Mouse (Mus musculus) midbrain, embryonic 13.5 days (tissue): ENCODE measurements around the gene Npl. TPM values are rescaled to one million over a fixed set of nuclear protein-coding genes. Genes with fewer than 3 reads are reported as not detected.

ENCODE experiments used
- ATAC-seq: fragments of 200-750 bp; cut with Nextera tagmentation; 2 replicates; pipeline ENCODE4 v1.8.0; 2017; ENCODE audit warnings: mild to moderate bottlenecking, moderate TSS enrichment, moderate library complexity
- H3K27ac ChIP-seq: fragments of 300-500 bp; sonication (generic); 2 replicates; pipeline ENCODE4 v1.5.1; 2015; ENCODE audit warnings: inconsistent platforms, mild to moderate bottlenecking, moderate library complexity
- H3K27me3 ChIP-seq: fragments of 300-500 bp; sonication (generic); 2 replicates; pipeline ENCODE4 v1.6.1; 2015; ENCODE audit warnings: mild to moderate bottlenecking, inconsistent platforms
- H3K36me3 ChIP-seq: fragments of 300-500 bp; sonication (generic); 2 replicates; pipeline ENCODE4 v1.6.1; 2015; ENCODE audit warnings: mild to moderate bottlenecking, inconsistent platforms
- H3K4me1 ChIP-seq: fragments of 300-500 bp; sonication (generic); replicated peaks from 2 replicates; pipeline ENCODE4 v1.6.1; 2015; ENCODE audit warnings: inconsistent platforms
- H3K4me2 ChIP-seq: fragments of 300-500 bp; sonication (generic); replicated peaks from 2 replicates; pipeline ENCODE4 v1.6.1; 2015; ENCODE audit warnings: moderate library complexity, mild to moderate bottlenecking, inconsistent platforms
- H3K4me3 ChIP-seq: fragments of 300-500 bp; sonication (generic); replicated peaks from 2 replicates; pipeline ENCODE4 v1.5.1; 2015; ENCODE audit warnings: mild to moderate bottlenecking, inconsistent platforms
- H3K9ac ChIP-seq: fragments of 300-500 bp; sonication (generic); replicated peaks from 2 replicates; pipeline ENCODE4 v1.6.1; 2015; ENCODE audit warnings: mild to moderate bottlenecking, inconsistent platforms
- H3K9me3 ChIP-seq: fragments of 300-500 bp; sonication (generic); 2 replicates; pipeline ENCODE4 v1.6.1; 2016; ENCODE audit warnings: mild to moderate bottlenecking, inconsistent platforms
- WGBS: fragments of 180-500 bp; shearing (Covaris S2); methylation state at CpG from one replicate; pipeline ENCODE4 v1.1.7; 2015; 5-methylcytosine and 5-hydroxymethylcytosine counted together
- polyA plus RNA-seq: library from polyadenylated mRNA; unstranded; fragments of >200 nt; fragmentation: Nextera tagmentation; extraction: Ambion mirVana; gene quantifications from 2 replicates; pipeline ENCODE4 v1.2.1, GENCODE M21; 2015

Npl gene
- polyA plus RNA-seq, 1 experiment from 2014 or later = 12.2 TPM

GRCm38 (mm10) chr1:153565701-153566100 is 15.9 kb upstream of the Npl start:
- Histone ChIP-seq H3K27me3 (no peaks in the 10 kb centered on the region), H3K9me3 (no peaks in the 10 kb centered on the region), H3K36me3 (no peaks in the 10 kb centered on the region), H3K27ac (no peak overlapping the region), H3K9ac (no peak overlapping the region), H3K4me3 (no peak overlapping the region), H3K4me2 (no peak overlapping the region), H3K4me1 (no peaks in the 10 kb centered on the region)
- no peak for ATAC-seq
- 93% methylated on average over 8 of the region's 8 CpGs for WGBS

- ATAC-seq = no peak
- H3K36me3 ChIP-seq = no peaks in the 10 kb centered on the region
- no peak overlapping the region for H3K27ac ChIP-seq
- H3K9ac ChIP-seq = no peak overlapping the region
- no peak overlapping the region for H3K4me3 ChIP-seq
- no peaks in the 10 kb centered on the region for H3K9me3 ChIP-seq
- H3K27me3 ChIP-seq = no peaks in the 10 kb centered on the region
- WGBS = 92% methylated on average over 7 of the region's 7 CpGs
- no peaks in the 10 kb centered on the region for H3K4me1 ChIP-seq
- no peak overlapping the region for H3K4me2 ChIP-seq
These were observed 14.9 kb upstream of the Npl start for GRCm38 (mm10) chr1:153564701-153565100.

GRCm38 (mm10) chr1:153563675-153564074 is 13.8 kb upstream of the Npl start:
- Histone ChIP-seq H3K4me3 (no peak overlapping the region), H3K27ac (no peak overlapping the region), H3K4me1 (no peaks in the 10 kb centered on the region), H3K9me3 (no peaks in the 10 kb centered on the region), H3K4me2 (no peak overlapping the region), H3K36me3 (no peaks in the 10 kb centered on the region), H3K9ac (no peak overlapping the region), H3K27me3 (no peaks in the 10 kb centered on the region)
- ATAC-seq = no peak
- 48% methylated on average over 2 of the region's 2 CpGs for WGBS

- H3K4me2 ChIP-seq = no peak overlapping the region
- 50% methylated on average over 6 of the region's 6 CpGs for WGBS
- H3K27ac ChIP-seq = no peak overlapping the region
- H3K4me1 ChIP-seq = no peaks in the 10 kb centered on the region
- no peak for ATAC-seq
- H3K36me3 ChIP-seq = no peaks in the 10 kb centered on the region
- H3K9me3 ChIP-seq = no peaks in the 10 kb centered on the region
- no peak overlapping the region for H3K4me3 ChIP-seq
- no peak overlapping the region for H3K9ac ChIP-seq
- H3K27me3 ChIP-seq = no peaks in the 10 kb centered on the region
These were observed 11.0 kb upstream of the Npl start for GRCm38 (mm10) chr1:153560805-153561204.

GRCm38 (mm10) chr1:153559701-153560100 is 9.9 kb upstream of the Npl start:
- no peak overlapping the region for H3K27ac ChIP-seq
- no peaks in the 10 kb centered on the region for H3K27me3 ChIP-seq
- H3K9me3 ChIP-seq = no peaks in the 10 kb centered on the region
- no peak for ATAC-seq
- H3K36me3 ChIP-seq = no peaks in the 10 kb centered on the region
- no peak overlapping the region for H3K4me2 ChIP-seq
- H3K4me3 ChIP-seq = no peak overlapping the region
- no peaks in the 10 kb centered on the region for H3K4me1 ChIP-seq
- H3K9ac ChIP-seq = no peak overlapping the region
- 70% methylated on average over 7 of the region's 7 CpGs for WGBS

GRCm38 (mm10) chr1:153559126-153559647 is 9.3 kb upstream of the Npl start:
- Histone ChIP-seq H3K4me3 (no peak overlapping the region), H3K36me3 (no peaks in the 10 kb centered on the region), H3K27ac (no peak overlapping the region), H3K4me2 (no peak overlapping the region), H3K4me1 (no peaks in the 10 kb centered on the region), H3K9me3 (no peaks in the 10 kb centered on the region), H3K9ac (no peak overlapping the region), H3K27me3 (no peaks in the 10 kb centered on the region)
- peak; percentile 60 for ATAC-seq
- 24% methylated on average over 9 of the region's 9 CpGs for WGBS

GRCm38 (mm10) chr1:153556896-153557295 is 7.1 kb upstream of the Npl start:
- H3K9me3 ChIP-seq = no peaks in the 10 kb centered on the region
- ATAC-seq = peak; percentile 74
- 12% methylated on average over 2 of the region's 2 CpGs for WGBS

GRCm38 (mm10) chr1:153556202-153556601 is 6.4 kb upstream of the Npl start:
- no peaks in the 10 kb centered on the region for H3K27me3 ChIP-seq
- no peak overlapping the region for H3K9ac ChIP-seq
- 87% methylated on average over 4 of the region's 4 CpGs for WGBS
- no peak overlapping the region for H3K4me3 ChIP-seq
- no peaks in the 10 kb centered on the region for H3K9me3 ChIP-seq
- ATAC-seq = no peak
- H3K4me2 ChIP-seq = no peak overlapping the region
- no peaks in the 10 kb centered on the region for H3K4me1 ChIP-seq
- H3K36me3 ChIP-seq = no peaks in the 10 kb centered on the region
- no peak overlapping the region for H3K27ac ChIP-seq

More at GRCm38 (mm10) chr1:153556896-153557295, 7.1 kb upstream of the Npl start:
- Histone ChIP-seq H3K27me3 (no peaks in the 10 kb centered on the region), H3K4me1 (no peaks in the 10 kb centered on the region), H3K36me3 (no peaks in the 10 kb centered on the region), H3K4me2 (no peak overlapping the region), H3K9ac (no peak overlapping the region), H3K27ac (no peak overlapping the region), H3K4me3 (no peak overlapping the region)

- Histone ChIP-seq H3K4me3 (no peak overlapping the region), H3K36me3 (no peaks in the 10 kb centered on the region), H3K4me2 (no peak overlapping the region), H3K27ac (no peak overlapping the region), H3K9ac (no peak overlapping the region), H3K4me1 (peaks cover 3% of the 10 kb centered on the region; the same call in 1 of the 2 replicates), H3K9me3 (no peaks in the 10 kb centered on the region), H3K27me3 (peaks cover 4% of the 10 kb centered on the region; the same call in 1 of the 2 replicates)
- peak; percentile 56; the same call in 1 of the 2 replicates for ATAC-seq
- 27% methylated on average over 3 of the region's 3 CpGs for WGBS
These were observed 969 bp upstream of the Npl start for GRCm38 (mm10) chr1:153550814-153551213.

- peaks cover 4% of the 10 kb centered on the region; the same call in 1 of the 2 replicates for H3K27me3 ChIP-seq
- no peaks in the 10 kb centered on the region for H3K9me3 ChIP-seq
- ATAC-seq = no peak
- no peak overlapping the region for H3K9ac ChIP-seq
- H3K4me3 ChIP-seq = no peak overlapping the region
- no peak overlapping the region for H3K4me2 ChIP-seq
- WGBS = 90% methylated on average over 8 of the region's 8 CpGs
- H3K4me1 ChIP-seq = peaks cover 3% of the 10 kb centered on the region; the same call in 1 of the 2 replicates
- H3K36me3 ChIP-seq = no peaks in the 10 kb centered on the region
- no peak overlapping the region for H3K27ac ChIP-seq
These were observed 2.3 kb downstream of the Npl start for GRCm38 (mm10) chr1:153547555-153547954.

- 81% methylated on average over 2 of the region's 2 CpGs for WGBS
- no peak for ATAC-seq
- Histone ChIP-seq H3K27me3 (peaks cover 4% of the 10 kb centered on the region; the same call in 1 of the 2 replicates), H3K4me3 (no peak overlapping the region), H3K9ac (no peak overlapping the region), H3K36me3 (no peaks in the 10 kb centered on the region), H3K9me3 (no peaks in the 10 kb centered on the region), H3K4me2 (no peak overlapping the region), H3K4me1 (peaks cover 12% of the 10 kb centered on the region), H3K27ac (no peak overlapping the region)
These were observed 4.6 kb downstream of the Npl start for GRCm38 (mm10) chr1:153545196-153545595.

GRCm38 (mm10) chr1:153542726-153543320 is 7.0 kb downstream of the Npl start:
- Histone ChIP-seq H3K9me3 (no peaks in the 10 kb centered on the region), H3K9ac (no peak overlapping the region), H3K27ac (no peak overlapping the region), H3K36me3 (no peaks in the 10 kb centered on the region), H3K4me2 (no peak overlapping the region), H3K4me1 (peaks cover 21% of the 10 kb centered on the region), H3K27me3 (no peaks in the 10 kb centered on the region), H3K4me3 (no peak overlapping the region)
- no peak for ATAC-seq
- WGBS = 48% methylated on average over 7 of the region's 7 CpGs

GRCm38 (mm10) chr1:153540753-153541152 is 9.1 kb downstream of the Npl start:
- Histone ChIP-seq H3K27ac (0 out of 2 replicates have a peak overlapping the region, but pooled peaks have one; percentile 45), H3K9ac (no peak overlapping the region), H3K4me3 (no peak overlapping the region), H3K4me1 (peaks cover 23% of the 10 kb centered on the region), H3K4me2 (no peak overlapping the region), H3K9me3 (no peaks in the 10 kb centered on the region), H3K36me3 (no peaks in the 10 kb centered on the region), H3K27me3 (no peaks in the 10 kb centered on the region)
- ATAC-seq = peak; percentile 24; the same call in 1 of the 2 replicates
- WGBS = 51% methylated on average over 3 of the region's 3 CpGs
